8 mouse cellular contexts compared by ENCODE assay signal in genomic region chr2:60126831-60127230, GRCm38 (mm10).
DNase-seq lines count a peak whose midpoint lies in the region; ATAC-seq and TF ChIP-seq lines count a peak whose summit lies in the region.

No protein-coding gene starts in this region.

- no peak overlapping the region for H3K4me3 ChIP-seq in lung, embryonic 16.5 days (ENCODE audit: low read length)
- 0 out of 2 replicates have a peak overlapping the region, but pooled peaks have one; percentile 13 for H3K4me3 ChIP-seq in embryonic fibroblast, embryonic 13.5 days (ENCODE audit: insufficient read depth, low read length)
- H3K4me3 ChIP-seq in hindbrain, embryonic 16.5 days (ENCODE audit: low read length), result peak overlapping the region; percentile 14
- peak overlapping the region; percentile 82 for H3K4me3 ChIP-seq in midbrain, embryonic 14.5 days (replicated peaks; ENCODE audit: low read depth, low read length)

- no peak for TF ChIP-seq CTCF in embryonic fibroblast, embryonic 13.5 days (IDR thresholded peaks at IDR 0.05; ENCODE audit: borderline replicate concordance, insufficient read depth, low read length)

- H3K36me3 ChIP-seq in lung, embryonic 16.5 days (ENCODE audit: control insufficient read depth, insufficient read depth, low read length), result no peaks in the 10 kb centered on the region
- no peaks in the 10 kb centered on the region for H3K36me3 ChIP-seq in hindbrain, embryonic 16.5 days (ENCODE audit: control insufficient read depth, insufficient read depth, low read length)
- H3K36me3 ChIP-seq in midbrain, embryonic 14.5 days (ENCODE audit: control insufficient read depth, insufficient read depth, low read length), result no peaks in the 10 kb centered on the region

- no peak overlapping the region for H3K27ac ChIP-seq in lung, embryonic 16.5 days (ENCODE audit: low read length)
- H3K27ac ChIP-seq in embryonic fibroblast, embryonic 13.5 days (ENCODE audit: insufficient read depth, low read length), result no peak overlapping the region
- H3K27ac ChIP-seq in hindbrain, embryonic 16.5 days (ENCODE audit: low read depth, low read length), result peak overlapping the region; percentile 67; the same call in 1 of the 2 replicates
- H3K27ac ChIP-seq in midbrain, embryonic 14.5 days (replicated peaks; ENCODE audit: low read depth, low read length), result peak overlapping the region; percentile 68

- no peaks in the 10 kb centered on the region for H3K9me3 ChIP-seq in lung, embryonic 16.5 days (ENCODE audit: control insufficient read depth, low read length)
- no peaks in the 10 kb centered on the region for H3K9me3 ChIP-seq in hindbrain, embryonic 16.5 days (ENCODE audit: control insufficient read depth, low read length)
- no peaks in the 10 kb centered on the region for H3K9me3 ChIP-seq in midbrain, embryonic 14.5 days (ENCODE audit: control insufficient read depth, low read length)

- H3K4me1 ChIP-seq in lung, embryonic 16.5 days (replicated peaks; ENCODE audit: control insufficient read depth, insufficient read depth, low read length), result peaks cover 9% of the 10 kb centered on the region
- H3K4me1 ChIP-seq in embryonic fibroblast, embryonic 13.5 days (ENCODE audit: control insufficient read depth, insufficient read depth, low read length), result no peaks in the 10 kb centered on the region; the same call in none of the 2 replicates
- peaks cover 2% of the 10 kb centered on the region for H3K4me1 ChIP-seq in hindbrain, embryonic 16.5 days (ENCODE audit: control insufficient read depth, insufficient read depth, low read depth, low read length)
- peaks cover 13% of the 10 kb centered on the region for H3K4me1 ChIP-seq in midbrain, embryonic 14.5 days (ENCODE audit: control insufficient read depth, insufficient read depth, low read length)

- peak overlapping the region; percentile 21 for H3K4me2 ChIP-seq in lung, embryonic 16.5 days (ENCODE audit: low read depth, low read length)
- H3K4me2 ChIP-seq in hindbrain, embryonic 16.5 days (ENCODE audit: low read length), result peak overlapping the region; percentile 51
- peak overlapping the region; percentile 72 for H3K4me2 ChIP-seq in midbrain, embryonic 14.5 days (ENCODE audit: low read length)

- no peak for ATAC-seq in lung, embryonic 16.5 days (ENCODE audit: low read depth)
- ATAC-seq in hindbrain, embryonic 16.5 days, result 0 out of 2 replicates have a peak, but pooled peaks have one; percentile 41
- ATAC-seq in midbrain, embryonic 14.5 days (ENCODE audit: low FRiP score, low TSS enrichment), result peak; percentile 67
- ATAC-seq in CD4-positive, CD25-positive, alpha-beta regulatory T cell, adult 4 months, result no peak

- no peaks in the 10 kb centered on the region for H3K27me3 ChIP-seq in lung, embryonic 16.5 days (ENCODE audit: control insufficient read depth, insufficient read depth, low read depth, low read length)
- H3K27me3 ChIP-seq in hindbrain, embryonic 16.5 days (replicated peaks; ENCODE audit: control insufficient read depth, insufficient read depth, low read length), result no peaks in the 10 kb centered on the region
- no peaks in the 10 kb centered on the region for H3K27me3 ChIP-seq in midbrain, embryonic 14.5 days (ENCODE audit: control insufficient read depth, insufficient read depth, low read length)

- DNase-seq in lung, postnatal 10 days, result no peak
- DNase-seq in midbrain, embryonic 14.5 days, result peak; percentile 86
- no peak for DNase-seq in right cerebral cortex, adult 2 months (ENCODE audit: low spot score in 2 of 2)
- DNase-seq in ovary, postnatal 36 days (ENCODE audit: low spot score), result no peak

- no peak for TF ChIP-seq POLR2A in embryonic fibroblast, embryonic 13.5 days (IDR thresholded peaks at IDR 0.05; ENCODE audit: low read depth, low read length)

- no peak overlapping the region for H3K9ac ChIP-seq in lung, embryonic 16.5 days (ENCODE audit: low read length)
- peak overlapping the region; percentile 47 for H3K9ac ChIP-seq in hindbrain, embryonic 16.5 days (ENCODE audit: low read depth, low read length)
- H3K9ac ChIP-seq in midbrain, embryonic 14.5 days (replicated peaks; ENCODE audit: low read length), result peak overlapping the region; percentile 36; the same call in 1 of the 2 replicates

- 39% methylated on average over 7 of the region's 7 CpGs for WGBS in lung, embryonic 16.5 days
- 5% methylated on average over 7 of the region's 7 CpGs for WGBS in hindbrain, embryonic 16.5 days
- 3% methylated on average over 7 of the region's 7 CpGs for WGBS in midbrain, embryonic 14.5 days

Comparison
In these comparisons a context has a peak if more than half of its experiments do, and no peak if none do; other contexts are left out.
1. ATAC-seq: peak in hindbrain, embryonic 16.5 days (single experiment) and midbrain, embryonic 14.5 days (single experiment); none in lung, embryonic 16.5 days (single experiment) and CD4-positive, CD25-positive, alpha-beta regulatory T cell, adult 4 months (single experiment).
2. H3K27ac ChIP-seq: peak in hindbrain, embryonic 16.5 days (single experiment) and midbrain, embryonic 14.5 days (single experiment); none in lung, embryonic 16.5 days (single experiment) and embryonic fibroblast, embryonic 13.5 days (single experiment).
3. H3K4me2 ChIP-seq: peak in every context shown above with its lines; median percentile 72 in midbrain, embryonic 14.5 days; 51 in hindbrain, embryonic 16.5 days; 21 in lung, embryonic 16.5 days.